14 mouse cellular contexts compared by ENCODE assay signal in the genomic region with DNA sequence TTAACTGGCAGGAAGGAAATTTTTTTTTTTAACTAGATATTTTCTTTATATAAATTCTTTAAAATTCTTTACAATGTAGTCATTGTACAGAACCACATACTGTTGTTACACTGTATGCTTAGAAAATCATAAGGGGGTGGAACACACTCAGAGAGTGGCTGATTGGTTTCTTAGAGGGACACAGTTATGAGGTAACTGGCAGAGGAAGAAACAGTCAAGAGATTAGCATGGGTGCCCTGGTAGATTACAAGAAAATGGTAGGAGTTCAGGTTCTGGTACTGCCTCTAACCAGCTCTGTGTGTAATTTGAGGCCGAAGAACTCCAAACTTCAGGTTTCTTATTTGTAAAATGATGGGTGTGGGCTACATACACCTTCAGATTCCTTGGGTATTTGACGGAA. TPM values are rescaled to one million over a fixed set of nuclear protein-coding genes. Genes with fewer than 3 reads are reported as not detected.
DNase-seq lines count a peak whose midpoint lies in the region; ATAC-seq and TF ChIP-seq lines count a peak whose summit lies in the region.
"Had no signal": no experiment of that assay in that cellular context is flagged by ENCODE, and none has a peak within 500 bp of the region (broad histone marks: within the 10 kb centered on the region; RNA-seq: fewer than 3 reads in every experiment).

No protein-coding gene starts in this region.

- H3K9me3 ChIP-seq in kidney, embryonic 16.5 days (ENCODE audit: low read length), result no peaks in the 10 kb centered on the region
- H3K9me3 ChIP-seq in intestine, postnatal 0 days (ENCODE audit: control insufficient read depth), result no peaks in the 10 kb centered on the region
- H3K9me3 ChIP-seq: hindbrain, embryonic 12.5 days had no signal

- no peak for ATAC-seq in kidney, embryonic 16.5 days (ENCODE audit: low FRiP score, low TSS enrichment)
- no peak for ATAC-seq in intestine, postnatal 0 days
- peak; percentile 13; the same call in 1 of the 2 replicates for ATAC-seq in megakaryocyte progenitor cell, adult 5-6 weeks (replicated peaks; ENCODE audit: poor library complexity)
- ATAC-seq: activated CD4-positive, CD25-positive, alpha-beta regulatory T cell, adult 4 months had no signal

- peak overlapping the region; percentile 75 for H3K4me2 ChIP-seq in kidney, embryonic 16.5 days (replicated peaks; ENCODE audit: low read depth, low read length)
- peak overlapping the region; percentile 62 for H3K4me2 ChIP-seq in intestine, postnatal 0 days (replicated peaks; ENCODE audit: low read depth)

- intact Hi-C loops in left cerebral cortex, postnatal 25 days (cut with DNase I), result no loop called here

- no peak overlapping the region for H3K27ac ChIP-seq in kidney, embryonic 16.5 days (ENCODE audit: low read length)
- peak overlapping the region; percentile 98 for H3K27ac ChIP-seq in intestine, postnatal 0 days (ENCODE audit: low read depth, low read length)
- H3K27ac ChIP-seq in layer of hippocampus, adult 2 months, result no peak overlapping the region
- H3K27ac ChIP-seq: hindbrain, embryonic 12.5 days had no signal

- H3K27me3 ChIP-seq in kidney, embryonic 16.5 days (ENCODE audit: insufficient read depth, low read length), result no peaks in the 10 kb centered on the region
- H3K27me3 ChIP-seq in intestine, postnatal 0 days (replicated peaks; ENCODE audit: control insufficient read depth, insufficient read depth, low read length), result no peaks in the 10 kb centered on the region
- H3K27me3 ChIP-seq: hindbrain, embryonic 12.5 days had no signal

- H3K36me3 ChIP-seq in kidney, embryonic 16.5 days (ENCODE audit: insufficient read depth, low read length), result 0 out of 2 replicates have a peak, but pooled peaks cover 4% of the 10 kb centered on the region
- H3K36me3 ChIP-seq in intestine, postnatal 0 days (ENCODE audit: control insufficient read depth, insufficient read depth), result 0 out of 2 replicates have a peak, but pooled peaks cover 2% of the 10 kb centered on the region

- H3K4me1 ChIP-seq in kidney, embryonic 16.5 days (ENCODE audit: insufficient read depth, low read length), result peaks cover 34% of the 10 kb centered on the region
- no peaks in the 10 kb centered on the region; the same call in 1 of the 2 replicates for H3K4me1 ChIP-seq in intestine, postnatal 0 days (replicated peaks; ENCODE audit: control insufficient read depth, insufficient read depth, low read length)

- no peak for TF ChIP-seq CTCF in intestine, postnatal 0 days (IDR thresholded peaks at IDR 0.05; ENCODE audit: low read depth)
- TF ChIP-seq CTCF in layer of hippocampus, adult 2 months (conservative IDR thresholded peaks at IDR 0.05), result no peak

- H3K9ac ChIP-seq in kidney, embryonic 16.5 days (replicated peaks; ENCODE audit: low read length), result peak overlapping the region; percentile 11; the same call in 1 of the 2 replicates
- H3K9ac ChIP-seq in intestine, postnatal 0 days (ENCODE audit: low read depth, low read length), result peak overlapping the region; percentile 98; the same call in 1 of the 2 replicates
- H3K9ac ChIP-seq: hindbrain, embryonic 12.5 days had no signal

- DNase-seq in kidney, adult 18-20 months, result no peak
- peak; percentile 59 for DNase-seq in c-Kit-positive CD71-positive TER-119-negative erythroid progenitor cells, embryonic 14.5 days (ENCODE audit: low read depth)
- no peak for DNase-seq in layer of hippocampus, adult 2 months (ENCODE audit: low spot score in 2 of 2)
- DNase-seq in left cerebral cortex, postnatal 25 days (ENCODE audit: low spot score in 2 of 2), result no peak
- DNase-seq: adrenal gland, postnatal 25 days; cerebellum, postnatal 10 days; embryo, embryonic 11 days; gastrocnemius, postnatal 36 days; thymus, postnatal 36 days had no signal

- H3K4me3 ChIP-seq in kidney, embryonic 16.5 days (ENCODE audit: low read length), result no peak overlapping the region
- H3K4me3 ChIP-seq in intestine, postnatal 0 days (ENCODE audit: low read depth, low read length), result no peak overlapping the region
- no peak overlapping the region for H3K4me3 ChIP-seq in layer of hippocampus, adult 2 months

- WGBS in kidney, embryonic 16.5 days, result 95% methylated on average over 2 of the region's 2 CpGs
- 81% methylated on average over 2 of the region's 2 CpGs for WGBS in intestine, postnatal 0 days

RNA-seq across cellular contexts. Expression of gene Clint1, which starts 2.1 kb away (rescaled TPM):
- 104 and 106 TPM in 2 replicates for polyA plus RNA-seq in kidney, embryonic 16.5 days (2015; fragmentation: Nextera tagmentation; extraction: Ambion mirVana)
- polyA plus RNA-seq in intestine, postnatal 0 days (2015; fragmentation: Nextera tagmentation; extraction: Ambion mirVana), result 171 and 185 TPM in 2 replicates
- total RNA-seq in megakaryocyte progenitor cell, adult 5-6 weeks (2015), result 130 and 133 TPM in 2 replicates
- total RNA-seq in megakaryocyte progenitor cell, adult 5-6 weeks (2017), result 133 and 160 TPM in 2 replicates
- total RNA-seq in layer of hippocampus, adult 2 months (2021), result 10 to 100 TPM; 53.2 to 55.4 TPM
- 10 to 100 TPM; 51.1 to 52.3 TPM for total RNA-seq in left cerebral cortex, postnatal 25 days (2021)
